Mouse (Mus musculus) midbrain, embryonic 11.5 days (tissue): ENCODE data around the gene Mgat4e. TPM values are rescaled to one million over a fixed set of nuclear protein-coding genes. Genes with fewer than 3 reads are reported as not detected.
"Not testable (repeated sequence)": the region's sequence is repeated elsewhere in the genome, so short reads cannot be mapped to it uniquely, and the experiment has no call there.

ENCODE experiments used
- ATAC-seq: fragments of 200-750 bp; cut with Nextera tagmentation; 2 replicates; pipeline ENCODE4 v1.8.0; 2017; ENCODE audit warnings: moderate TSS enrichment, moderate library complexity; ENCODE audit not compliant: low FRiP score
- DNase-seq: peaks from one replicate; pipeline ENCODE4 v3.0.0; 2015; ENCODE audit warnings: low spot score; ENCODE audit errors: missing footprints
- H3K27ac ChIP-seq: fragments of 300-500 bp; sonication (generic); 2 replicates; pipeline ENCODE4 v1.5.1; 2014; ENCODE audit warnings: low read depth, low read length
- H3K27me3 ChIP-seq: fragments of 300-500 bp; sonication (generic); 2 replicates; pipeline ENCODE4 v1.6.1; 2014; ENCODE audit warnings: mild to moderate bottlenecking, low read length, moderate library complexity, mixed read lengths; ENCODE audit not compliant: control insufficient read depth, insufficient read depth
- H3K36me3 ChIP-seq: fragments of 300-500 bp; sonication (generic); 2 replicates; pipeline ENCODE4 v1.6.1; 2014; ENCODE audit warnings: mild to moderate bottlenecking, low read length, moderate library complexity, mixed read lengths; ENCODE audit not compliant: control insufficient read depth, insufficient read depth
- H3K4me1 ChIP-seq: fragments of 300-500 bp; sonication (generic); 2 replicates; pipeline ENCODE4 v1.6.1; 2014; ENCODE audit warnings: low read length; ENCODE audit not compliant: control insufficient read depth, insufficient read depth
- H3K4me2 ChIP-seq: fragments of 300-500 bp; sonication (generic); 2 replicates; pipeline ENCODE4 v1.6.1; 2014; ENCODE audit warnings: mild to moderate bottlenecking, moderate library complexity
- H3K4me3 ChIP-seq: fragments of 300-500 bp; sonication (generic); 2 replicates; pipeline ENCODE4 v1.5.1; 2014; ENCODE audit warnings: low read depth, low read length
- H3K9ac ChIP-seq: fragments of 300-500 bp; sonication (generic); 2 replicates; pipeline ENCODE4 v1.6.1; 2014; ENCODE audit warnings: low read length
- H3K9me3 ChIP-seq: fragments of 300-500 bp; sonication (generic); 2 replicates; pipeline ENCODE4 v1.6.1; 2016; ENCODE audit warnings: low read length; ENCODE audit not compliant: control insufficient read depth
- WGBS: fragments of 180-500 bp; shearing (Covaris S2); extraction: QIAGEN DNeasy Blood & Tissue Kit; methylation state at CpG from one replicate; pipeline ENCODE4 v1.1.7; 2014; 5-methylcytosine and 5-hydroxymethylcytosine counted together
- polyA plus RNA-seq: library from polyadenylated mRNA; unstranded; fragments of >200 nt; fragmentation: Nextera tagmentation; extraction: Ambion mirVana; gene quantifications from 2 replicates; pipeline ENCODE4 v1.2.1, GENCODE M21; 2014

Mgat4e gene
- polyA plus RNA-seq, 1 experiment from 2014 or later: not detected

GRCm38 (mm10) chr1:134520001-134520721, 29.3 kb downstream of the Mgat4e start:
- no peaks in the 10 kb centered on the region for H3K9me3 ChIP-seq
- peaks cover 6% of the 10 kb centered on the region for H3K4me1 ChIP-seq
- no peak overlapping the region for H3K27ac ChIP-seq
- DNase-seq (no peak), ATAC-seq (no peak)
- no peak overlapping the region for H3K9ac ChIP-seq
- H3K4me3 ChIP-seq: no peak overlapping the region
- no peaks in the 10 kb centered on the region for H3K36me3 ChIP-seq
- whole genome bisulfite sequencing: 90% methylated on average over 8 of the region's 8 CpGs
- H3K27me3 ChIP-seq: no peaks in the 10 kb centered on the region
- H3K4me2 ChIP-seq: no peak overlapping the region

DNA sequence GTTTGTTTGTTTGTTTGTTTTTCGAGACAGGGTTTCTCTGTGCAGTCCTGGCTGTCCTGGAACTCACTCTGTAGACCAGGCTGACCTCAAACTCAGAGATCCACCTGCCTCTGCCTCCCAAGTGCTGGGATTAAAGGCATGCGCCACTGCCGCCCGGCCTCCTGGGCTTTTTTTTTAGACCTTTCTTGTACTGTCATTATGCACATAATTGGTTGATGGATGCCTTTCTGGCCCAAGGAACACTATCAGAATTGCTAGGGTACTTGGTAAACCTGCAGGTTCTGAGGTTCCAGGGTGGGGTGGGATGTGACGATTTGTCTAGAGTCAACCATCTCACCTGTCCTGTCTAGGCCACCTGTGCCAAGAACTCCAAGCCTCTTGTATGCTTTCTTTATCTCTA, 30.3 kb downstream of the Mgat4e start:
- not testable (repeated sequence) for H3K9ac ChIP-seq, DNase-seq, H3K27me3 ChIP-seq, H3K4me1 ChIP-seq, H3K4me3 ChIP-seq, H3K4me2 ChIP-seq, H3K27ac ChIP-seq, H3K9me3 ChIP-seq, H3K36me3 ChIP-seq, ATAC-seq
- 92% methylated on average over 5 of the region's 5 CpGs for WGBS

- 18% methylated on average over 7 of the region's 7 CpGs for WGBS
- H3K4me3 ChIP-seq: no peak overlapping the region
- peaks cover 2% of the 10 kb centered on the region; the same call in 1 of the 2 replicates for H3K27me3 ChIP-seq
- no peak overlapping the region for H3K4me2 ChIP-seq
- H3K9me3 ChIP-seq: no peaks in the 10 kb centered on the region
- DNase-seq (peak; percentile 85), ATAC-seq (peak; percentile 48; the same call in 1 of the 2 replicates)
- no peak overlapping the region for H3K27ac ChIP-seq
- no peaks in the 10 kb centered on the region for H3K36me3 ChIP-seq
- no peak overlapping the region for H3K9ac ChIP-seq
- H3K4me1 ChIP-seq: peaks cover 6% of the 10 kb centered on the region
These were observed 30.8 kb downstream of the Mgat4e start for GRCm38 (mm10) chr1:134518677-134519076.

- H3K4me2 ChIP-seq, DNase-seq, ATAC-seq, H3K27ac ChIP-seq, H3K27me3 ChIP-seq, H3K4me1 ChIP-seq, H3K4me3 ChIP-seq, H3K9me3 ChIP-seq, H3K9ac ChIP-seq, H3K36me3 ChIP-seq: not testable (repeated sequence)
- 95% methylated on average over 14 of the region's 14 CpGs for WGBS
These were observed 31.6 kb downstream of the Mgat4e start for GRCm38 (mm10) chr1:134517841-134518240.

GRCm38 (mm10) chr1:134516491-134517198, 32.8 kb downstream of the Mgat4e start:
- no peak overlapping the region for H3K4me3 ChIP-seq
- WGBS: 7% methylated on average over 4 of the region's 4 CpGs
- DNase-seq (peak; percentile 90), ATAC-seq (peak; percentile 79)
- H3K4me2 ChIP-seq: no peak overlapping the region
- 0 out of 2 replicates have a peak overlapping the region, but pooled peaks have one; percentile 9 for H3K9ac ChIP-seq
- H3K9me3 ChIP-seq: no peaks in the 10 kb centered on the region
- no peak overlapping the region for H3K27ac ChIP-seq
- no peaks in the 10 kb centered on the region for H3K36me3 ChIP-seq
- H3K27me3 ChIP-seq: peaks cover 11% of the 10 kb centered on the region
- peaks cover 6% of the 10 kb centered on the region for H3K4me1 ChIP-seq

DNA sequence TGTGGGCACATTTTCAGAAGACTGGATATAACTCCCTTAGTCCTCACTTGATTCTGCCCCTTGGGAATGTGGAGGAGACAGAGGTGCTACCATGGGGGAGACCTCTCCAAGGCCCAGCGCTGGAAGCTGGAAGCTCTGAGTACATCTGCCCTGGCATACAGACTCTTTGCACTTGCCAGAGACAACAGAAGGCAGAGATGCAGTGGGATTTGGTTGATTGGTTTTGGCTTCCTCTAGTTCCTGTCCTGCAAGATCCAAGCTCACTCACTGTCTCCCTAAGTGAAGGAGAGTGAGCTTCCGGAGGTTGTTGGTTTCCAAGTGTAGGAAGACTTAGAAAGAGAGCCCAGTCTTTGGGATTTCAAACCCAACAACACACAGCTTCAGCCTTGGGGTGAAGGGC, 33.6 kb downstream of the Mgat4e start:
- Histone ChIP-seq H3K27me3 (peaks cover 11% of the 10 kb centered on the region), H3K4me2 (no peak overlapping the region), H3K4me1 (peaks cover 6% of the 10 kb centered on the region), H3K9ac (no peak overlapping the region), H3K4me3 (no peak overlapping the region), H3K9me3 (no peaks in the 10 kb centered on the region), H3K36me3 (no peaks in the 10 kb centered on the region), H3K27ac (no peak overlapping the region)
- DNase-seq (no peak), ATAC-seq (no peak)
- 87% methylated on average over 2 of the region's 2 CpGs for WGBS

GRCm38 (mm10) chr1:134513876-134514590, 35.4 kb downstream of the Mgat4e start:
- no peak overlapping the region for H3K27ac ChIP-seq
- peaks cover 6% of the 10 kb centered on the region for H3K4me1 ChIP-seq
- H3K9ac ChIP-seq: no peak overlapping the region; the same call in 1 of the 2 replicates
- peak overlapping the region; percentile 64 for H3K4me2 ChIP-seq
- DNase-seq (no peak), ATAC-seq (no peak)
- H3K9me3 ChIP-seq: no peaks in the 10 kb centered on the region
- 40% methylated on average over 16 of the region's 16 CpGs for WGBS
- H3K27me3 ChIP-seq: peaks cover 11% of the 10 kb centered on the region
- H3K4me3 ChIP-seq: peak overlapping the region; percentile 30
- H3K36me3 ChIP-seq: no peaks in the 10 kb centered on the region

GRCm38 (mm10) chr1:134513312-134513860, 36.1 kb downstream of the Mgat4e start:
- DNase-seq: peak; percentile 95
- no peak overlapping the region for H3K27ac ChIP-seq

More at GRCm38 (mm10) chr1:134513312-134513860, 36.1 kb downstream of the Mgat4e start:
- Histone ChIP-seq H3K4me3 (peak overlapping the region; percentile 30), H3K9ac (peak overlapping the region; percentile 46), H3K4me1 (peaks cover 6% of the 10 kb centered on the region), H3K9me3 (no peaks in the 10 kb centered on the region), H3K36me3 (no peaks in the 10 kb centered on the region), H3K4me2 (peak overlapping the region; percentile 64), H3K27me3 (peaks cover 11% of the 10 kb centered on the region)
- ATAC-seq: peak; percentile 62; the same call in 1 of the 2 replicates
- whole genome bisulfite sequencing: 2% methylated on average over 38 of the region's 38 CpGs
